Mouse (Mus musculus): ENCODE results near the gene H2al1b. TPM values are rescaled to one million over a fixed set of nuclear protein-coding genes. Genes with fewer than 3 reads are reported as not detected.
A peak's percentile ranks its signal among the peaks of the same experiment; 100 is the strongest.
"Not testable (repeated sequence)": the region's sequence is repeated elsewhere in the genome, so short reads cannot be mapped to it uniquely, and the experiment has no call there.

The H2al1b gene
- polyA plus RNA-seq, 1 experiment from 2014 or later: not detected

GRCm38 (mm10) chrX:11289244-11289643, 13.0 kb upstream of the H2al1b start:
- 62% methylated on average over 4 of the region's 4 CpGs for WGBS
- H3K9ac ChIP-seq: no peak overlapping the region
- H3K27ac ChIP-seq: no peak overlapping the region
- H3K27me3 ChIP-seq: peaks cover 55% of the 10 kb centered on the region
- no peak overlapping the region for H3K4me2 ChIP-seq
- ATAC-seq (ENCODE audit: insufficient number of reproducible peaks, insufficient read depth, low FRiP score, low TSS enrichment, low read depth): no peak
- H3K36me3 ChIP-seq: no peaks in the 10 kb centered on the region
- H3K4me3 ChIP-seq: no peak overlapping the region
- no peaks in the 10 kb centered on the region for H3K9me3 ChIP-seq
- H3K4me1 ChIP-seq: no peaks in the 10 kb centered on the region

GRCm38 (mm10) chrX:11298957-11299356, 3.3 kb upstream of the H2al1b start, which contains the start of gene H2al1a:
Gene H2al1a (plus strand): TSS chrX:11299257.
- not testable (repeated sequence) for H3K4me1 ChIP-seq; H3K36me3 ChIP-seq; ATAC-seq (ENCODE audit: insufficient number of reproducible peaks, insufficient read depth, low FRiP score, low TSS enrichment, low read depth); H3K4me3 ChIP-seq; H3K27ac ChIP-seq; H3K9ac ChIP-seq; H3K27me3 ChIP-seq; H3K4me2 ChIP-seq; H3K9me3 ChIP-seq
- no CpG with 5 or more reads among the region's 3 CpGs for WGBS

- WGBS: 85% methylated on average over 2 of the region's 6 CpGs
- ATAC-seq (ENCODE audit: insufficient number of reproducible peaks, insufficient read depth, low FRiP score, low TSS enrichment, low read depth): not testable (repeated sequence)
Observed at GRCm38 (mm10) chrX:11305355-11305754, 3.1 kb downstream of the H2al1b start, which contains the start of gene H2al1c. Gene H2al1c (plus strand): TSS chrX:11305655.

GRCm38 (mm10) chrX:11308524-11308923, 6.3 kb downstream of the H2al1b start, which contains the start of gene H2al1d:
Gene H2al1d (plus strand): TSS chrX:11308824.
- H3K4me1 ChIP-seq; H3K9me3 ChIP-seq; H3K4me2 ChIP-seq; H3K4me3 ChIP-seq; H3K36me3 ChIP-seq; H3K27me3 ChIP-seq; H3K9ac ChIP-seq; H3K27ac ChIP-seq; ATAC-seq (ENCODE audit: insufficient number of reproducible peaks, insufficient read depth, low FRiP score, low TSS enrichment, low read depth): not testable (repeated sequence)
- WGBS: no CpG with 5 or more reads among the region's 6 CpGs

More at GRCm38 (mm10) chrX:11305355-11305754, 3.1 kb downstream of the H2al1b start, which contains the start of gene H2al1c:
- not testable (repeated sequence) for H3K27me3 ChIP-seq, H3K27ac ChIP-seq, H3K4me2 ChIP-seq, H3K4me3 ChIP-seq, H3K9me3 ChIP-seq, H3K4me1 ChIP-seq, H3K36me3 ChIP-seq, H3K9ac ChIP-seq

GRCm38 (mm10) chrX:11311634-11312033, 9.4 kb downstream of the H2al1b start, which contains the start of gene H2al1e:
Gene H2al1e (plus strand): TSS chrX:11311934.
- not testable (repeated sequence) for ATAC-seq (ENCODE audit: insufficient number of reproducible peaks, insufficient read depth, low FRiP score, low TSS enrichment, low read depth); H3K36me3 ChIP-seq; H3K4me1 ChIP-seq; H3K9me3 ChIP-seq; H3K4me2 ChIP-seq; H3K27ac ChIP-seq; H3K9ac ChIP-seq; H3K27me3 ChIP-seq; H3K4me3 ChIP-seq
- no CpG with 5 or more reads among the region's 3 CpGs for WGBS

- H3K27ac ChIP-seq; H3K9ac ChIP-seq; H3K9me3 ChIP-seq; H3K4me3 ChIP-seq; H3K27me3 ChIP-seq; H3K4me1 ChIP-seq; H3K36me3 ChIP-seq; ATAC-seq (ENCODE audit: insufficient number of reproducible peaks, insufficient read depth, low FRiP score, low TSS enrichment, low read depth); H3K4me2 ChIP-seq: not testable (repeated sequence)
- WGBS: no CpG with 5 or more reads among the region's 6 CpGs
Observed at GRCm38 (mm10) chrX:11314858-11315257, 12.6 kb downstream of the H2al1b start, which contains the start of gene H2al1f. Gene H2al1f (plus strand): TSS chrX:11315158.

- H3K27me3 ChIP-seq; H3K4me3 ChIP-seq; ATAC-seq (ENCODE audit: insufficient number of reproducible peaks, insufficient read depth, low FRiP score, low TSS enrichment, low read depth); H3K36me3 ChIP-seq; H3K4me1 ChIP-seq; H3K9ac ChIP-seq; H3K27ac ChIP-seq; H3K9me3 ChIP-seq; H3K4me2 ChIP-seq: not testable (repeated sequence)
- no CpG with 5 or more reads among the region's 3 CpGs for WGBS
Observed at GRCm38 (mm10) chrX:11317956-11318355, 15.7 kb downstream of the H2al1b start, which contains the start of gene H2al1g. Gene H2al1g (plus strand): TSS chrX:11318256.

GRCm38 (mm10) chrX:11321192-11321591, 19.0 kb downstream of the H2al1b start, which contains the start of gene H2al1h:
Gene H2al1h (plus strand): TSS chrX:11321492.
- WGBS: no CpG with 5 or more reads among the region's 6 CpGs
- not testable (repeated sequence) for H3K27me3 ChIP-seq; H3K36me3 ChIP-seq; H3K4me1 ChIP-seq; H3K4me2 ChIP-seq; H3K27ac ChIP-seq; H3K9ac ChIP-seq; H3K9me3 ChIP-seq; H3K4me3 ChIP-seq; ATAC-seq (ENCODE audit: insufficient number of reproducible peaks, insufficient read depth, low FRiP score, low TSS enrichment, low read depth)

GRCm38 (mm10) chrX:11324359-11324758, 22.1 kb downstream of the H2al1b start, which contains the start of gene H2al1i:
Gene H2al1i (plus strand): TSS chrX:11324659.
- not testable (repeated sequence) for H3K4me3 ChIP-seq; H3K4me2 ChIP-seq; H3K27me3 ChIP-seq; H3K9ac ChIP-seq; H3K9me3 ChIP-seq; H3K4me1 ChIP-seq; ATAC-seq (ENCODE audit: insufficient number of reproducible peaks, insufficient read depth, low FRiP score, low TSS enrichment, low read depth); H3K36me3 ChIP-seq; H3K27ac ChIP-seq
- WGBS: no CpG with 5 or more reads among the region's 5 CpGs

GRCm38 (mm10) chrX:11327522-11327921, 25.3 kb downstream of the H2al1b start, which contains the start of gene H2al1j:
Gene H2al1j (plus strand): TSS chrX:11327822.
- H3K27me3 ChIP-seq: 0 out of 2 replicates have a peak, but pooled peaks cover 12% of the 10 kb centered on the region
- not testable (repeated sequence) for H3K4me3 ChIP-seq; H3K4me2 ChIP-seq; H3K9ac ChIP-seq; H3K4me1 ChIP-seq; H3K27ac ChIP-seq; H3K9me3 ChIP-seq; H3K36me3 ChIP-seq; ATAC-seq (ENCODE audit: insufficient number of reproducible peaks, insufficient read depth, low FRiP score, low TSS enrichment, low read depth)
- WGBS: 90% methylated on average over 2 of the region's 2 CpGs

GRCm38 (mm10) chrX:11345762-11346161, 43.5 kb downstream of the H2al1b start:
- no peak for ATAC-seq (ENCODE audit: insufficient number of reproducible peaks, insufficient read depth, low FRiP score, low TSS enrichment, low read depth)
- Histone ChIP-seq H3K27ac (no peak overlapping the region), H3K36me3 (no peaks in the 10 kb centered on the region), H3K4me2 (peak overlapping the region; percentile 33), H3K9ac (no peak overlapping the region), H3K4me3 (no peak overlapping the region), H3K27me3 (peaks cover 44% of the 10 kb centered on the region), H3K4me1 (peaks cover 18% of the 10 kb centered on the region), H3K9me3 (no peaks in the 10 kb centered on the region)
- WGBS: 37% methylated on average over 9 of the region's 9 CpGs

- ATAC-seq (ENCODE audit: insufficient number of reproducible peaks, insufficient read depth, low FRiP score, low TSS enrichment, low read depth): no peak
- Histone ChIP-seq H3K9ac (no peak overlapping the region), H3K27me3 (peaks cover 42% of the 10 kb centered on the region), H3K4me3 (no peak overlapping the region), H3K36me3 (no peaks in the 10 kb centered on the region), H3K4me1 (peaks cover 18% of the 10 kb centered on the region), H3K9me3 (no peaks in the 10 kb centered on the region), H3K4me2 (no peak overlapping the region), H3K27ac (no peak overlapping the region)
- WGBS: 76% methylated on average over 3 of the region's 3 CpGs
Observed at GRCm38 (mm10) chrX:11346756-11347155, 44.5 kb downstream of the H2al1b start.
